Mouse (Mus musculus) erythroblast, embryonic 14.5 days (primary cell): Measurements from ENCODE around the gene Mmel1. TPM values are rescaled to one million over a fixed set of nuclear protein-coding genes. Genes with fewer than 3 reads are reported as not detected.

ENCODE experiments used
- H3K27me3 ChIP-seq: 2 replicates; pipeline ENCODE4 v1.6.1; 2012; ENCODE audit warnings: inconsistent platforms; ENCODE audit not compliant: control insufficient read depth
- H3K36me3 ChIP-seq: 2 replicates; pipeline ENCODE4 v1.6.1; 2012; ENCODE audit warnings: mild to moderate bottlenecking, inconsistent platforms; ENCODE audit not compliant: control insufficient read depth
- H3K4me1 ChIP-seq: 2 replicates; pipeline ENCODE4 v1.6.1; 2012; ENCODE audit warnings: inconsistent platforms; ENCODE audit not compliant: control insufficient read depth
- H3K4me3 ChIP-seq: replicated peaks from 2 replicates; pipeline ENCODE3; 2012; ENCODE audit warnings: moderate library complexity, mild to moderate bottlenecking, inconsistent platforms
- H3K9me3 ChIP-seq: 2 replicates; pipeline ENCODE4 v1.6.1; 2012; ENCODE audit warnings: low read length, inconsistent platforms, mixed read lengths; ENCODE audit not compliant: control insufficient read depth
- GATA1 ChIP-seq: IDR thresholded peaks from 2 replicates; pipeline ENCODE4 v1.6.1; 2012; ENCODE audit warnings: low read length, inconsistent platforms, mixed read lengths
- TAL1 ChIP-seq: IDR thresholded peaks from 3 replicates; pipeline ENCODE4 v1.6.1; 2012; ENCODE audit warnings: low read length, inconsistent platforms, mixed read lengths
- polyA plus RNA-seq: library from polyadenylated mRNA; stranded (reverse); fragments of >175 nt; gene quantifications from 2 replicates; pipeline ENCODE4 v1.2.3, GENCODE M21; 2012

Mmel1 gene
- polyA plus RNA-seq, 1 experiment, result 0.27 TPM

DNA sequence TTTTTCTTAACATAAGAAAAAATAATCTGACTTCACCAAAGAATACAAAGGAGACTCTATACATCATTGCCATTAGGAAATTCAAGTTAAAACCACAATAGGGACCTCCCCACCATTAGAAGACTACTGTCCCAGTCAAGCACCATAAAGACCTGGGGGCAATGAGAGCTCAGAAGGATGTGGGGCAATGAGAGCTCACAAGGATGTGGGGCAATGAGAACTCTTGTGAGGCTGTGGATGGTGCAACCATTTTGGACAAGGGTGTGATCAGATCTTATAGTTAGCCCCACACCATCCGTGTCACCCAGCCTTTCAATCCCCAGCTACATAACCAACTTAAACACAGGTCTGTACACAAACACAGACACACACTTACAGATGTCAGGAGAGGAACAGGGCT lies 68.4 kb downstream of the Mmel1 start:
- Histone ChIP-seq H3K27me3 (peaks cover 20% of the 10 kb centered on the region), H3K4me3 (no peak overlapping the region), H3K4me1 (peaks cover 54% of the 10 kb centered on the region), H3K36me3 (no peaks in the 10 kb centered on the region; the same call in 1 of the 2 replicates), H3K9me3 (no peaks in the 10 kb centered on the region; the same call in 1 of the 2 replicates)
- TF ChIP-seq GATA1 (no peak), TAL1 (no peak)

DNA sequence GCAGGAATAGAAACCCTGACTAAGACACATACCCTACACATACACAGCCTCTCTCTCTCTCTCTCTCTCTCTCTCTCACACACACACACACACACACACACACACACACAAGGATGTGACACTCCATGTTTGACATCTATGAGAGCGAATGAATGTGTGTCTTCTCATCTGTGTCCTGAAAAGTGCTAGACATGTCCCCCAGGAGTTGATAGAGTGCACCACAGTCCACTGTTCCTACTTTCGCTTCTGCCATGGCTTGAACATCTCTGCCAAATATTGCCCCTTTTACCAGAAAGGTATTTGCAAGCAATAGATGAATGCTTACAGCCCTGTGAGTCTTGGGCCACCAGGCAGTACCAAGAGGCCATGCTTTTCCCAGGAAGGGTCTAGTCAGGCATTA lies 70.8 kb downstream of the Mmel1 start:
- peaks cover 26% of the 10 kb centered on the region for H3K27me3 ChIP-seq
- H3K4me1 ChIP-seq, result peaks cover 54% of the 10 kb centered on the region
- H3K9me3 ChIP-seq, result no peaks in the 10 kb centered on the region; the same call in 1 of the 2 replicates
- TF ChIP-seq GATA1 (no peak), TAL1 (no peak)
- H3K36me3 ChIP-seq, result no peaks in the 10 kb centered on the region
- no peak overlapping the region for H3K4me3 ChIP-seq

DNA sequence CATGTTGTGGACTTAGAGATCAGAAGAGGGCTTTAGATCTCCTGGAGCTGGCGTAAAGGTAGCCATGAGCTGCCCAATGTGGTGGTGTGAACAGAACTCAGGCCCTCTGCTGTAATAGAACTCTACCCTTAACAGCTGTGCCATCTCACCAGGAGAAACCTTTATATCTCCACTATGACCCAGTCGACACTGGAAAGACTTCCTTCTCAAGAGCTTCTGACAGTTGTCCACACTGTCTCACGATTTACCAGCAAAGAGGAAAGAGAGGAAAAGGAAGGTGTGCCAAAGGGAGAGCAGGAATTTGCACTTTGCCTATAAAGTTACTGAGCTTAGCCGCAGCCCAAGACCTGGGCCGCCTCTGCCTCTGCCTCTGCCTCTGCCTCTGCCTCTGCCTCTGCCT lies 72.4 kb downstream of the Mmel1 start:
- TF ChIP-seq TAL1 (no peak), GATA1 (no peak)
- Histone ChIP-seq H3K4me1 (peaks cover 55% of the 10 kb centered on the region), H3K9me3 (no peaks in the 10 kb centered on the region; the same call in 1 of the 2 replicates), H3K4me3 (no peak overlapping the region), H3K27me3 (peaks cover 42% of the 10 kb centered on the region), H3K36me3 (no peaks in the 10 kb centered on the region)

DNA sequence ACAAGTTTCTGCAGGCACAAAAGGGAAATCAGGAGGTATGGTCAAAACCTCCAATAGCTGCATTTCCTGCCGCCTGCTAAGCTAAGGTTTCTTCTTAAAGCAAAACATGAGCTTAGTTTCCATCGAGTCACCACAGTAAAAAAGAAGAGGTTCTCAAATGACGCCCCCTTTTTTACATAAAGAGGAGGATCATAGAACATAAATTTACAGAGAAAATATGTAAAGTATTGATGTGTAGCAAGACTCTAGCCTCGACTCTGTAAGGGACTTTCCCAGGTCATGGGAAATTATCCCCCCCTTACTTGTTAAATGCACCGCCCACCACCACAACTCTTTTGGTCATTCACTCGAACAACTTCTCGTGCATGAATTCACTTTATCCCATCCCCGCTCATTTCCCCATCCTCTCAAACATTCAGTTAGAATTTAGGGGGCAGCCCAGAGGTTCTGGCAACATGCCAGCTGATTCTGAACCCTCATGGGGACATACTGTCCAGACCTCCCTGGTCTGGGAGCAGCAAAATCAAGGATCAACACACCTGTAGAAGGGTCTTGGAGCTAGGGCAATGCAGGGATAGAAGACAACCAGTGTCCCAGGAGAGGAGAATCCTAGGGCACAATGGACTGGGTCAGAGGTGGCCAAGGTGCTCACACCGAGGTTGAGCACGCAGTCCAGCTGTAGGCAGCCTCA lies 73.4 kb downstream of the Mmel1 start:
- no peak overlapping the region for H3K4me3 ChIP-seq
- H3K36me3 ChIP-seq, result no peaks in the 10 kb centered on the region
- H3K27me3 ChIP-seq, result peaks cover 46% of the 10 kb centered on the region
- peaks cover 54% of the 10 kb centered on the region for H3K4me1 ChIP-seq
- H3K9me3 ChIP-seq, result no peaks in the 10 kb centered on the region; the same call in 1 of the 2 replicates
- TF ChIP-seq TAL1 (no peak), GATA1 (no peak)

DNA sequence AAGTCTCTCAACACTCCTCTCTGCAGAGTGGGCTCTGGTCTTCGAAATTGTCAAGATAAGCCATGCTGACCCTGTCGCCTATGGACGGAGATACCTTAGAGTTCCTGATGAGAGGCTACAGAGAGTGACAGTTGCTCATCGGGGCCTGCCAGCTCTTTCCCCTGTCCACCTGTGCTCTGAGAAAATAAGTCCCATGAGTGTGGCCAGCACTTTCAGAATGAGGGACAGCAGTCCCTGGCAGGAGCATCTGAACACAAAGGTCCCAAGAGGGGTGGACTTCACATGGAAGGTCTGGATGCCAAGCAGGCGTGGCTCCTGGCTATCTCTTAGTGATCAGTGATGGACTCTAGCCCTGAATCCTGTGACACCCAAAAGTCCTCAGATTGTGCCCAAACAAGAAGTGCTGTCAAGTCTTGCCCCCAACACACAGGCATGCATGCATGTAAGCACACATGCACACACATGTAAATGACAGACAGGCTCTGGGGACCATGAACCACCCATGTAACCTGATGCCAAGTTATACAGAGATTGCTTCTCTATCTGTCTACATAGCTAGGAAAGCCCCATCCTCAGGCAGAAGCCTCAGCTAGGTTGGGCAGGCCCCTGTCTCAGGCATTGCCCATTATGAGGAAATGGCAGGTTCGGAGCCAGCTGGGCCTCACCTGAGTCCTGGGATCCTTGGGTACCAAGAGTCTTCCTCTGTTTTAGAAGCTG lies 74.1 kb downstream of the Mmel1 start:
- H3K4me1 ChIP-seq, result peaks cover 57% of the 10 kb centered on the region
- no peak overlapping the region for H3K4me3 ChIP-seq
- TF ChIP-seq TAL1 (no peak), GATA1 (no peak)
- H3K9me3 ChIP-seq, result no peaks in the 10 kb centered on the region; the same call in 1 of the 2 replicates
- H3K27me3 ChIP-seq, result peaks cover 46% of the 10 kb centered on the region
- H3K36me3 ChIP-seq, result no peaks in the 10 kb centered on the region

DNA sequence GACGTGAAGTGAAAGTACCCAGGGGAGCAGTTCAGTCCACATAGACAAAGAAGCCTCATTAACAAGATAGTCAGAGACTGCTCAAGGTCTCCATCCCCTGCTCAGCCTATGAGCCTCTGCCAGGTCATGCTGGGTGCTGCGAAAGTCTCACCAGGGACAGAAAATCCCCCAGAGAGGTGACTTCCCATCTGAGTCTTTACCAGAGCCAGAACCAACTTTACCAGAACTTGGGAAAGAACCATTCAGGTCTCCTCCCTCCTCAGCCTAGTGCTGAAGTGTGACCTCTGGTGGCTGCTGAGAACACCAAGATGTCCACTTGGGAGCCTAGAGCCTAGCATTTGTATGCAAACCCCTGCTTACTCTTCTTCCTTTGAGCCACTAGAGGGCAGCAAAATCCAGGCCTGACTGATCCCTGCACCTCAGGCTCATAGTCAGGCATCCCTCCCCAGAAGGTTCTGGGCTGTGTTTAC lies 74.8 kb downstream of the Mmel1 start:
- peaks cover 46% of the 10 kb centered on the region for H3K27me3 ChIP-seq
- H3K4me3 ChIP-seq, result peak overlapping the region; percentile 11
- no peaks in the 10 kb centered on the region for H3K36me3 ChIP-seq
- no peaks in the 10 kb centered on the region; the same call in 1 of the 2 replicates for H3K9me3 ChIP-seq
- H3K4me1 ChIP-seq, result peaks cover 54% of the 10 kb centered on the region
- TF ChIP-seq TAL1, result no peak
- no peak for TF ChIP-seq GATA1

Other genes with a start within 250 kb of the Mmel1 start
- 0.03 and 0.12 TPM in 2 replicates for gene Prdm16, start 232.7 kb upstream of the Mmel1 start, polyA plus RNA-seq
- gene Actrt2, start 201.7 kb upstream of the Mmel1 start, polyA plus RNA-seq, result not detected in 2 replicates
- not detected in 2 replicates for gene Ttc34, start 32.1 kb upstream of the Mmel1 start, polyA plus RNA-seq
- gene Fam213b, start 29.6 kb downstream of the Mmel1 start, polyA plus RNA-seq, result 0.21 and 0.47 TPM in 2 replicates
- 12.5 and 19.4 TPM in 2 replicates for gene Tnfrsf14, start 59.0 kb downstream of the Mmel1 start, polyA plus RNA-seq
- not detected in 2 replicates for gene Hes5, start 91.3 kb downstream of the Mmel1 start, polyA plus RNA-seq
- gene Pank4, start 94.5 kb downstream of the Mmel1 start, polyA plus RNA-seq, result 4.1 and 5.6 TPM in 2 replicates
- gene Plch2, start 187.2 kb downstream of the Mmel1 start, polyA plus RNA-seq, result not detected in 2 replicates
- 0.84 and 0.97 TPM in 2 replicates for gene Pex10, start 197.4 kb downstream of the Mmel1 start, polyA plus RNA-seq
- gene Rer1, start 216.8 kb downstream of the Mmel1 start, polyA plus RNA-seq, result 3.1 and 3.5 TPM in 2 replicates
- gene Morn1, start 217.0 kb downstream of the Mmel1 start, polyA plus RNA-seq, result 0.21 and 0.22 TPM in 2 replicates